Mouse (Mus musculus) kidney, embryonic 14.5 days (tissue): ENCODE results near the gene Ephx3. TPM values are rescaled to one million over a fixed set of nuclear protein-coding genes. Genes with fewer than 3 reads are reported as not detected.

ENCODE experiments used
- ATAC-seq: fragments of 200-750 bp; cut with Nextera tagmentation; 2 replicates; pipeline ENCODE4 v1.8.0; 2017; ENCODE audit warnings: moderate number of reproducible peaks, mild to moderate bottlenecking, moderate TSS enrichment, moderate library complexity; ENCODE audit not compliant: low FRiP score, low TSS enrichment
- H3K27ac ChIP-seq: fragments of 300-500 bp; sonication (generic); 2 replicates; pipeline ENCODE4 v1.5.1; 2014; ENCODE audit warnings: low read depth, mild to moderate bottlenecking, low read length, moderate library complexity, mixed read lengths
- H3K27me3 ChIP-seq: fragments of 300-500 bp; sonication (generic); 2 replicates; pipeline ENCODE4 v1.6.1; 2014; ENCODE audit warnings: mild to moderate bottlenecking, low read length; ENCODE audit not compliant: control insufficient read depth, insufficient read depth
- H3K36me3 ChIP-seq: fragments of 300-500 bp; sonication (generic); 2 replicates; pipeline ENCODE4 v1.6.1; 2014; ENCODE audit warnings: low read length, mixed read lengths; ENCODE audit not compliant: control insufficient read depth, insufficient read depth
- H3K4me1 ChIP-seq: fragments of 300-500 bp; sonication (generic); 2 replicates; pipeline ENCODE4 v1.6.1; 2014; ENCODE audit warnings: low read length, mixed read lengths; ENCODE audit not compliant: control insufficient read depth, insufficient read depth
- H3K4me2 ChIP-seq: fragments of 300-500 bp; sonication (generic); replicated peaks from 2 replicates; pipeline ENCODE4 v1.6.1; 2014; ENCODE audit warnings: low read depth, mild to moderate bottlenecking, low read length
- H3K4me3 ChIP-seq: fragments of 300-500 bp; sonication (generic); 2 replicates; pipeline ENCODE4 v1.5.1; 2014; ENCODE audit warnings: mild to moderate bottlenecking, low read length
- H3K9ac ChIP-seq: fragments of 300-500 bp; sonication (generic); 2 replicates; pipeline ENCODE4 v1.6.1; 2014; ENCODE audit warnings: low read depth, mild to moderate bottlenecking, low read length, moderate library complexity
- H3K9me3 ChIP-seq: fragments of 300-500 bp; sonication (generic); 2 replicates; pipeline ENCODE4 v1.6.1; 2016; ENCODE audit warnings: low read length; ENCODE audit not compliant: control insufficient read depth
- WGBS: fragments of 180-500 bp; shearing (Covaris S2); extraction: QIAGEN DNeasy Blood & Tissue Kit; methylation state at CpG from one replicate; pipeline ENCODE4 v1.1.7; 2014; 5-methylcytosine and 5-hydroxymethylcytosine counted together
- polyA plus RNA-seq: library from polyadenylated mRNA; unstranded; fragments of >200 nt; fragmentation: Nextera tagmentation; extraction: Ambion mirVana; gene quantifications from 2 replicates; pipeline ENCODE4 v1.2.1, GENCODE M21; 2014

The Ephx3 gene
- polyA plus RNA-seq, 1 experiment from 2014 or later = not detected

DNA sequence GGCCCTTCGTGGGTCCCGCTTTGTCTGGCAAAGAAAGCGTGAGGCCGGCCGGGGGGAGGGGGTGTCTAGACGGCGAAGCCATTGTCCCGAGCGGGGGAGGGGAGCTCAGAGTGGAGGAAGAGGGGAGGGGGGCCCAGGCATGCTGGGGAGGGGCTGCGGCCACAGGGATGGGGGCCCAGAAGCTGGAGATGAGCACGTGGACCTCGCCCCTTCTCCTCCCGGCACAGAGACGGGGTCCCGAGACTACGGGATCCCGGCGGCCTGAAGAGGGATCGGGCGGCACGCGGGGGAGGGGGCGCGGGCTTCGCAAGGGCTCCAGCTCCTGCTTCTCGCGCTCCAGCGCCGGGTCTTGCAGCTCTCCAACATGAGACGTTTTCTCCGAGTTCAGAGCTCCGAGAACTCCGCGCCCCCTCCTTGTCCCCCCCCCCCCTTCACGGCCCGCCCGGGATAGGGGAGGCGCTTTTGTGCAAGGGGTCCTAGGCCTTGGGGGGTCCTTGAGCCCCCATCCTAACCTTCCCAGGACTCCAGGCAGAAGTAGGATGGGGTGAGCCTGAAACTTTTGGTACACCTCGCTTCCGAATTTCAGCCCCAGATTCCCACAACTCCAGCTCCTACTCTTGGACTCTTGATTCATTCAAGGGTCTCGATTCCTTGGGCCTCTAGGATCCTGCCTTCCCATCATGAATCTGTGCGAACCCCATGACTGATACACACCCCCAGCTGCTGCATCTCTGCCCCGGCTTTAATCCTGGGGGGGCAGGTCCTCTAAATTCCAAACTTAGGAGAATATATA, 23.4 kb downstream of the Ephx3 start:
- ATAC-seq = peak; percentile 56
- H3K27ac ChIP-seq = peak overlapping the region; percentile 92
- no peaks in the 10 kb centered on the region for H3K9me3 ChIP-seq
- H3K4me2 ChIP-seq = peak overlapping the region; percentile 81
- no peaks in the 10 kb centered on the region for H3K27me3 ChIP-seq
- peaks cover 33% of the 10 kb centered on the region for H3K4me1 ChIP-seq
- H3K4me3 ChIP-seq = peak overlapping the region; percentile 72
- peak overlapping the region; percentile 81 for H3K9ac ChIP-seq
- no peaks in the 10 kb centered on the region for H3K36me3 ChIP-seq
- WGBS = 1% methylated on average over 31 of the region's 43 CpGs

DNA sequence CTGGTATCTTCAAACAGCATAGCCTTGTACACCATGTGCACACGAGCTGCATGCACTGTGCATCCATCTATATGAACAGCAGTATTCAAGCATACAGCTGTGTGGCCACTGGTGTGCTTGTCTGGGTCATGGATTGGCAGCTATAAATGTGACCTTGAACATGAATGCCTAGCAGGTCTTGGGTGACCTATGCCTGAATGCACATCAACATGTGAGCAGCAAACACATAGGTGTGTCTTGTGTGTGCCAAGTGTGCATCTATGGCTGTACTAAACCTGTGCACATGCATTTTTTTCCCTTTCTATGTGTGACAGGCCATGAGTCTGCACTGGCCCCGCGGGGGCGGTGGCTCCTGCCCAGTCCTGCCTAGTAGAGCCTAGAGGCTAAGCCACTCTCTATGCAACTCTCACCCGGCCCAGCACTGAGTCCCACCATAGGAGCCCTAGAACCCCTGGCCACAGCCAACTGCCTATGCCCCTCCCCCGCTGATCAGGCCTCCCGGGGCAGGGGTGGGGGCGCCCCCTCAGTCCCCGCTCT, 24.0 kb downstream of the Ephx3 start:
- 7% methylated on average over 9 of the region's 9 CpGs for WGBS
- Histone ChIP-seq H3K27me3 (no peaks in the 10 kb centered on the region), H3K27ac (peak overlapping the region; percentile 92), H3K9me3 (no peaks in the 10 kb centered on the region), H3K4me3 (peak overlapping the region; percentile 72), H3K4me2 (peak overlapping the region; percentile 81), H3K9ac (peak overlapping the region; percentile 81), H3K4me1 (peaks cover 33% of the 10 kb centered on the region), H3K36me3 (no peaks in the 10 kb centered on the region)
- peak; percentile 69 for ATAC-seq

DNA sequence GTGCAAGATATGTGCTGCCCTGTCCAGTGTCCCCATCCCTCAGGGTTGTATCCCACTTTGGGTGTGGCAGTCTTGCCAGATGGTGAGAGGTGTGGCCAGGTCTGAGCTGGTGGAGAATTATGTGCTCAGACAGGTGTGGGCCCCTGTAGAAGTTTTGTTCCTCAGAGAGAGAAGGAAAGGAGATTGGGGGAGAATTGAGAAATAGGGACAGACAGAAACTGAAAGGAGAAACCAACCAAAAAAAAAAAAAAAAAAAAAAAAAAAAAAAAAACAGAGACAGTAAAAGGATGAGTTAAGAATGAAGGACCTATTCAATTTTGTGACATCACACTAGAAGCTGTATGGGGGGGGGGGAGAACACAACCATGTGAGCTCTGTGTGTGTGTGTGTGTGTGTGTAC, 24.6 kb downstream of the Ephx3 start:
- Histone ChIP-seq H3K4me1 (peaks cover 33% of the 10 kb centered on the region), H3K9me3 (no peaks in the 10 kb centered on the region), H3K4me2 (no peak overlapping the region), H3K27ac (no peak overlapping the region), H3K36me3 (no peaks in the 10 kb centered on the region), H3K9ac (no peak overlapping the region), H3K4me3 (no peak overlapping the region), H3K27me3 (no peaks in the 10 kb centered on the region)
- ATAC-seq = no peak

DNA sequence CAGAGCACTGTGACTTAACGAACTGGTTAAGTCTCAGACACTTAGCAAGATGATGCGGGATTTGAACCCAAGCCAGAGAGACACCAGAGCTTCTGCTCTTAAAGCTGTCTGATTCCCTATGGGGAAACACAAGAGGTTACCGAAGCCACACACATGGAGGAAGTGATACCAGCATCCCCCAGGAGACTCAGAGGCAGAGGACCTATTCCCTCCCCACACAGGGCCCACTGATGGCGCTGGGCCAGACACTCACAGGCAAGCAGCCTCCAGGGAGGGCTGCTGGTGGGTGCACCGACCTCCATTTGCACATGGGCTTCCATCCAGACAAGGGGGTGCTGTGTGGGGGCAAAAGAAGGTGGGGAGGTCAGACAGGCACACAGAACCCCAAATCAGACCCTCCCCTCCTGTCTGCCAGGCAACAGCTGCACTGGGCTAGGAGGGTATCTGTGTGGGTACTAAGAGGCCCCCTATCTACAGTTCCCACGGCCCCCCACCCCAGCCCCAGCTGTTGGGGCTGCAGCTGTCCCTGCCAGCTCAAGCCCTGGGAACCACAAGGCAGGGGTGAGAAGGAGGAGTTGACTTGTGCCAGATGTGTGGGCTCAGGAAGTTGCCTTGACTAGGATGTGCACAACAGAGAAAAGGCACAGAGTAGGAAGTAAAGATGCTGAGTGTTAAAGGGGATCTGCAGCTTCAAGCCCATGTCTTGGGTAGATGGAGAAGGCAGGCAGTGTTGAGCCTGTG, 25.3 kb downstream of the Ephx3 start:
- no peak overlapping the region for H3K27ac ChIP-seq

DNA sequence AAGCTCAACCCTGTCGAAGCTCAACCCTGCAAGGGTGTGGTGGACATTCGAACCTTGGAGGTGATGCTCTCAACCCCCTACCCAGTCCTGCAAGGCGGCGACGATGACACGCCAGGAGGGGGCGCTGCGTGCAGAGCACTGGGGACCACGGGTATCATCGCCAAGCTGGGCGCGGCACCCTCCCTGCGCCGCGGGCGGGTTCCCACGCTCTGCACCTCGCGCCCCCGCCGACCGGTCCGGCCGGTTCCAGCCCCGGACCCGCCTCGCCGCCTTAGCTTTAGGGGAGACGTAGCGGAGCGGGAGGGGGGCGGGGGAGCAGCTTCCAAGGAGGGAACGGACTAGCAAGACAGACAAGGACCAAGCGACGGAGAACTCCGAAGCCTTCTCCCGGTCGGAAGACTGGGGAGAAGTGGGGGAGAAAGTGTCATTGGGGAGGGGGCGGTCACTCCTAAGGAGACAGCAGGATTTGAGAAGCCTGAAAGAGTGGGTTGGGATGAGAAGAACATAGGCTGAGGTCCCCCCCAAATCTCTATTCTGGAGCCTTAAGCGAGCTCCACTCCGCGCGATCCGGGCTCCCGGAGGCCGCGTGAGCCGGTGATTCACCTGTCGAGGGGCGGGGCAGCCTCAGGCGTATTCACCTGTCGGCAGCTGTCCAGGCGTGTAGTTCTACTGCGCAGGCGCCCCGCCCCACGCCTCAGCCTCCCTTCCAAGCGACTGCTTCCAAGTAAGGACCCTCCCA, 27.1 kb downstream of the Ephx3 start:
- H3K9me3 ChIP-seq = no peaks in the 10 kb centered on the region
- peak overlapping the region; percentile 50 for H3K4me3 ChIP-seq
- H3K27me3 ChIP-seq = no peaks in the 10 kb centered on the region
- 0 out of 2 replicates have a peak overlapping the region, but pooled peaks have one; percentile 37 for H3K27ac ChIP-seq
- peak overlapping the region; percentile 86 for H3K4me2 ChIP-seq
- ATAC-seq = peak; percentile 28
- WGBS = 3% methylated on average over 58 of the region's 58 CpGs
- H3K4me1 ChIP-seq = peaks cover 30% of the 10 kb centered on the region
- H3K9ac ChIP-seq = peak overlapping the region; percentile 53
- H3K36me3 ChIP-seq = peaks cover 15% of the 10 kb centered on the region; the same call in 1 of the 2 replicates

More for the DNA sequence above, 25.3 kb downstream of the Ephx3 start:
- no peak for ATAC-seq
- Histone ChIP-seq H3K36me3 (no peaks in the 10 kb centered on the region), H3K4me3 (no peak overlapping the region), H3K9ac (peak overlapping the region; percentile 5; the same call in 1 of the 2 replicates), H3K4me1 (peaks cover 33% of the 10 kb centered on the region), H3K27me3 (no peaks in the 10 kb centered on the region), H3K9me3 (no peaks in the 10 kb centered on the region), H3K4me2 (no peak overlapping the region)
- WGBS = 74% methylated on average over 6 of the region's 6 CpGs

DNA sequence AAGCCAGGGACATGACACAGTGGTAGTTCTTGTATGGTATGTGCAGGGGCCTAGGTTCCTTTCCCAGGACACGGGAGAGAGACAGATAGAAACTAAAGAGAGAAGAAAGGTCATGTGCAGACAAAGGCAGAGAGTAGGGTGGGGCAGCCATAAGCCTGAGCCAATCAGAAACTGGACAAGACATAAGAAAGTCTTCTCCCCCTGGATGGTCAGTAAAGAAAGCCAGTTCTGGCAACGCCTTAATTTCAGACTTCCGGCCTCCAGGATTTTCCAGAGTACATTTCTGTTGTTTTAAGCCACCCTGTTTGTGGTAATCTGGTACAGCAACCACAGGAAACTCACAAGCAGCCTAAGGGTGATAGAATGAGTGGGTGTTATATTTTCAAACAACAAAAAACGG, 28.5 kb downstream of the Ephx3 start:
- Histone ChIP-seq H3K4me2 (no peak overlapping the region), H3K4me1 (peaks cover 25% of the 10 kb centered on the region), H3K27ac (no peak overlapping the region), H3K9ac (no peak overlapping the region), H3K27me3 (no peaks in the 10 kb centered on the region), H3K9me3 (no peaks in the 10 kb centered on the region), H3K36me3 (peaks cover 21% of the 10 kb centered on the region), H3K4me3 (no peak overlapping the region)
- WGBS = 80% methylated on average over 4 of the region's 4 CpGs
- ATAC-seq = no peak

DNA sequence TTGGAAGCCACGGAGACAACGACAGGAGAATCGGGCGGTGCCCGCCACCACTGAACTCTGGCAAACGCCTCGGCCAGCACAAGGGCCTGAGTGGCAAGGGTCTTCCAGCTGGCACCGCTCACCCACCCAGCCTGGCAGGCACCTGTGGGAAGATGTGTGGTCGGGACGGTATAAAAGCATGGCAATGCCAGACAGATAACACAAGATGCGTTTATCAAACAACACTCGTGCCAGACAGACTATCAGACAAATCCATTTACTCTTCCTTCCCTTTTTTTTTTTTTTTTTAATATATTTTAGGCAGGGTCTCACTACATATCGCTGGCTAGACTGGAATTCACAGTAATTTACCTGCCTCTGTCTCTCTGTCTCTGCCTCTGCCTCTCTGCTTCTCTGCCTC, 30.5 kb downstream of the Ephx3 start:
- Histone ChIP-seq H3K36me3 (peaks cover 37% of the 10 kb centered on the region), H3K4me3 (no peak overlapping the region)
- 93% methylated on average over 13 of the region's 13 CpGs for WGBS

DNA sequence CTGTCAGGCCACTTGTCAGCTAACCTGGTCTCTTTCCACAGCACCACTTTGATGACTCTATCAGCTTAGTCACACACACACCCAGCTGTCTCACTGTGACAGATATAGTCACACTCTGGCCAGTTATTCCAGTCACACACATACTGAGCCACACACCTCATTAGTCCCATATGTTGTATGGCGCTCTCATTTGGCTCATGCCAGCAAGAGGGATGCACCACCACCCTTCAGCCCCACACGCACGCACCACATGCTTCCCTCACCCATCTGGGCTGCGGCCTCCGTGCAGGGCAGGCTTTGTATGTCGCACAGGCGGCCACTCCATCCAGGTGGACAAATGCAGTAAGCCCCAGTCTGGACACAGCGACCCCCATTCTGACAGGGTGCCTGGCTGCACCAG, 42.6 kb downstream of the Ephx3 start:
- Histone ChIP-seq H3K27ac (no peak overlapping the region), H3K4me3 (no peak overlapping the region), H3K27me3 (no peaks in the 10 kb centered on the region), H3K4me1 (no peaks in the 10 kb centered on the region), H3K4me2 (no peak overlapping the region), H3K36me3 (peaks cover 77% of the 10 kb centered on the region), H3K9me3 (no peaks in the 10 kb centered on the region), H3K9ac (no peak overlapping the region)
- 98% methylated on average over 8 of the region's 8 CpGs for WGBS
- no peak for ATAC-seq

More for the DNA sequence above, 30.5 kb downstream of the Ephx3 start:
- no peak for ATAC-seq
- Histone ChIP-seq H3K27me3 (no peaks in the 10 kb centered on the region), H3K27ac (no peak overlapping the region), H3K4me2 (no peak overlapping the region), H3K9me3 (no peaks in the 10 kb centered on the region), H3K4me1 (0 out of 2 replicates have a peak, but pooled peaks cover 9% of the 10 kb centered on the region), H3K9ac (no peak overlapping the region)
